Mouse (Mus musculus) kidney, postnatal 0 days (tissue): ENCODE measurements around the gene Cfap58. TPM values are rescaled to one million over a fixed set of nuclear protein-coding genes. Genes with fewer than 3 reads are reported as not detected.

ENCODE experiments used
- ATAC-seq: fragments of 200-750 bp; cut with Nextera tagmentation; replicated peaks from 2 replicates; pipeline ENCODE4 v1.8.0; 2017; ENCODE audit warnings: low read depth, moderate number of reproducible peaks, moderate TSS enrichment, moderate library complexity; ENCODE audit not compliant: low FRiP score
- DNase-seq: peaks from one replicate; pipeline ENCODE4 v3.0.0-alpha.2; 2016; ENCODE audit warnings: low spot score
- H3K27ac ChIP-seq: fragments of 300-500 bp; sonication (generic); 2 replicates; pipeline ENCODE4 v1.5.1; 2014; ENCODE audit warnings: mild to moderate bottlenecking
- H3K27me3 ChIP-seq: fragments of 300-500 bp; sonication (generic); 2 replicates; pipeline ENCODE4 v1.6.1; 2014; ENCODE audit warnings: low read length, mixed read lengths; ENCODE audit not compliant: insufficient read depth
- H3K36me3 ChIP-seq: fragments of 300-500 bp; sonication (generic); 2 replicates; pipeline ENCODE4 v1.6.1; 2014; ENCODE audit warnings: low read length, mixed read lengths; ENCODE audit not compliant: insufficient read depth
- H3K4me1 ChIP-seq: fragments of 300-500 bp; sonication (generic); replicated peaks from 2 replicates; pipeline ENCODE4 v1.6.1; 2014; ENCODE audit warnings: antibody characterized with exemption, low read length, mixed read lengths; ENCODE audit not compliant: insufficient read depth
- H3K4me2 ChIP-seq: fragments of 300-500 bp; sonication (generic); 2 replicates; pipeline ENCODE4 v1.6.1; 2014; ENCODE audit warnings: mild to moderate bottlenecking, low read length, moderate library complexity, mixed read lengths
- H3K4me3 ChIP-seq: fragments of 300-500 bp; sonication (generic); replicated peaks from 2 replicates; pipeline ENCODE4 v1.5.1; 2014; ENCODE audit warnings: low read depth, low read length
- H3K9ac ChIP-seq: fragments of 300-500 bp; sonication (generic); 2 replicates; pipeline ENCODE4 v1.6.1; 2014; ENCODE audit warnings: low read depth, low read length
- H3K9me3 ChIP-seq: fragments of 300-500 bp; sonication (generic); replicated peaks from 2 replicates; pipeline ENCODE4 v1.6.1; 2016; ENCODE audit warnings: low read length, inconsistent platforms, mixed read lengths
- CTCF ChIP-seq: IDR thresholded peaks from 2 replicates; pipeline ENCODE4 v1.5.1; 2016; ENCODE audit warnings: antibody characterized with exemption, low read depth, mild to moderate bottlenecking, moderate library complexity
- WGBS: fragments of 180-500 bp; shearing (Covaris S2); extraction: QIAGEN DNeasy Blood & Tissue Kit; methylation state at CpG from one replicate; pipeline ENCODE4 v1.1.7; 2014; 5-methylcytosine and 5-hydroxymethylcytosine counted together
- polyA plus RNA-seq: library from polyadenylated mRNA; unstranded; fragments of >200 nt; fragmentation: Nextera tagmentation; extraction: Ambion mirVana; gene quantifications from 2 replicates; pipeline ENCODE4 v1.2.1, GENCODE M21; 2015

Gene Cfap58
- polyA plus RNA-seq, 1 experiment from 2014 or later, result not detected

DNA sequence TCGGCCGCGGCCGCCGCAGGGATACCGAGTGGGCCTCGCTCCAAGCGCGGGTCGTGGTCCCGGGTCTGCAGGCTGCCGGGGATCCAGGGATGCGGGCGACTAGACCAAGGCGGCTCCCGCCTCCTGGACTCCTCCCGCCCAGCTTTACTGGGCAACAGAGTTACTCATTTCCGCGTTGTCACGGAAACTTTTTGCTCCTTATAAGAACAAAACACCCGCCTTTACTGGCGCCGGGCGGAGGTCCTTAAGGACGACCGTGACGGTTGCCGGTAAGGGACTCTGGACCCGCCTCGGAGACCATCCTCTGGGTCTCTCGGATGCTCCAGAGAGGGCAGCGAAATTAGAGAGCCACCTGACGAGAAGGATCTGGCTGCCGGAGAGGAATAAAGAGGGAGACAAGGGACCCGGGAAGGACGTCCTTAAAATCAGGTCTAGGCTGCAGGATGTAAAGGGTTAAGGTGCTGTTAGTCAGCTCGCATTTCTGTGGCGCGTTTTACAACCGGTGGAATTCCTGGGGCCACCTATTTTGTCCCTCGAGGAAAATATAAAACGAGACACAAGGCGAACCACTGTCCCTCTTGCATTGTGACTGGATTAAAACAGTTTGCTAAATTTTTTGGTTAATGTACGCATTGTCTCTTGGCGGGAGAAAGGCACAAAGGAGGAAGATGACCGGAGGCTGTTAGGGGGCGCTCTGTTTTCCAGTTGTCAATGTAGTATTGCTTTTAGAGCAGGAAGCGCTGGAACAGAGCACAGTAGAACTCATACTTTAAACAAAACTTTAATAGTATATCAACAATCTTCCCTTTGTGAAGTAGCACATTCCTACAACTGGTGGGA, 18.1 kb upstream of the Cfap58 start, which contains the start of the genes Cfap43 and Itprip:
Gene Cfap43, minus strand, starts transcription at position 162 of the 840 bp plus-strand sequence.
Gene Itprip, minus strand, starts transcription at position 174 of the 840 bp plus-strand sequence.
- Histone ChIP-seq H3K4me1 (no peaks in the 10 kb centered on the region), H3K4me2 (peak within 1 kb of the TSS; percentile 83), H3K36me3 (no peaks in the 10 kb centered on the region), H3K9ac (peak within 1 kb of the TSS; percentile 81), H3K4me3 (peak within 1 kb of the TSS; percentile 84), H3K9me3 (no peaks in the 10 kb centered on the region), H3K27ac (peak within 1 kb of the TSS; percentile 96), H3K27me3 (no peaks in the 10 kb centered on the region)
- ATAC-seq, result peak; percentile 78
- DNase-seq, result peak; percentile 96
- peak; percentile 65 for TF ChIP-seq CTCF
- under 1% methylated on average over 48 of the region's 48 CpGs for WGBS

DNA sequence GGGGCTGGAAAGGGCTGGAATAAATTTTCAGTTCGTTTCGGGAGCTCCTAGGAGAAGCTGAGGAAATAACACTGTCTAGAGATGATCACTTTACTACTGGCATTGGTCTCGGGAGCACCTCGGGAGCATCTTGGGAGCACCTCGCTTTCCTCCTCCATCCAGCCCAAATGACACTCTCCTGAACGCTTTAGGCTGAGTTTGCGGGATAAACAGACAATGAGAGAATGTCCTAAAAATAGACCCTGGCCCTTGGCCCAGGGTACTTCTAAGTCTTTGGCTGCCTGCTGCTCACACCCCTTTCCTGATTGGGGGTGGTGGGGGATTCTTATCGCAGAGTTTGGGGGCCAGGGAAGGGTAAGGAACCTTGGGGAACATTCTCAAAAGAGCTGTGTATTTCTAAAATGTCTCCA, 17.5 kb upstream of the Cfap58 start:
- WGBS, result 3% methylated on average over 8 of the region's 8 CpGs
- TF ChIP-seq CTCF, result no peak
- DNase-seq, result no peak
- H3K36me3 ChIP-seq, result no peaks in the 10 kb centered on the region
- H3K9ac ChIP-seq, result peak overlapping the region; percentile 81
- H3K4me1 ChIP-seq, result no peaks in the 10 kb centered on the region
- peak overlapping the region; percentile 96 for H3K27ac ChIP-seq
- H3K4me3 ChIP-seq, result peak overlapping the region; percentile 84
- no peaks in the 10 kb centered on the region for H3K9me3 ChIP-seq
- H3K27me3 ChIP-seq, result no peaks in the 10 kb centered on the region
- peak overlapping the region; percentile 83 for H3K4me2 ChIP-seq
- no peak for ATAC-seq

DNA sequence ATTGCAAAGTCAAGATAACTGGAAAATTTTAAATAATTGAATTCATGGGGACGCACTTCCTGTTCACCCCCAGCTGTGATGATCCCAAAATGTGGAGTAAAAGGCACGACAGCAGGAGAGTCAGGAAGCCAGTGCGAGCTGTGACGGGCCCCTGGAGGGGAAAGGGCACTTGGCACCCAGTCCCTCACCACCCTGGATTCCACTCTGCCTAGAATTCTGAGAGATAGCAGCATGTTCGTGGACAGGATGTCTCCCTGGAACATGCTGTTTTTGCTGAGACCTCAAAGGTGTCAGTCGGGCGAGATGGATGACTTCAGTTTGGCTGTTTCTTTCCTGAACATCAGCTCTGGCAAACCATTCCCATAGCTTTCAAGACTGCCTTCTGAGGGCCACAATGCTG, 11.7 kb upstream of the Cfap58 start:
- H3K4me2 ChIP-seq, result no peak overlapping the region
- H3K4me3 ChIP-seq, result no peak overlapping the region
- H3K4me1 ChIP-seq, result peaks cover 6% of the 10 kb centered on the region; the same call in 1 of the 2 replicates
- ATAC-seq (no peak), DNase-seq (peak; percentile 36)
- H3K27ac ChIP-seq, result 0 out of 2 replicates have a peak overlapping the region, but pooled peaks have one; percentile 22
- H3K27me3 ChIP-seq, result no peaks in the 10 kb centered on the region
- no peak for TF ChIP-seq CTCF
- H3K36me3 ChIP-seq, result no peaks in the 10 kb centered on the region
- no peaks in the 10 kb centered on the region for H3K9me3 ChIP-seq
- no peak overlapping the region for H3K9ac ChIP-seq
- WGBS, result 62% methylated on average over 7 of the region's 7 CpGs

DNA sequence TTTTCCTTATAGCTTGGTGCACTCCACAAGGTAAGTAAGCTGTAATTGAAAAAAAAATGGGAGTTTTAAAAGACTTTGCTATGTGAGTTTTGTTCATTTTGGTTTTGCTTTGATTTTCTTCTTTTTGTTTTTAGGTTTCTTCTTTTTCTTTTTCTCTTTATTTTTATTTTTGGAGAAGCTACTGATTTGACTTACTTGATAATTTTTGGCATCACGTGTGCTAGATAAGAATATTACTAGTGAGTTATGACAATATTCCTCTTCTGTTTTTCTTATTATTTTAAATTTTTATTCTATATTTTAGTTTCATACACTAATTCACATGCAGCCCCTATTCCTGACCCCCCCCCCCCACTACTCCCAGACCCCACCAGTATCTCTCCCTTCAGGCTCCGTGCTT, 10.4 kb upstream of the Cfap58 start:
- no peaks in the 10 kb centered on the region for H3K36me3 ChIP-seq
- ATAC-seq, result no peak
- H3K4me1 ChIP-seq, result peaks cover 6% of the 10 kb centered on the region; the same call in 1 of the 2 replicates
- no peak overlapping the region for H3K9ac ChIP-seq
- H3K27ac ChIP-seq, result no peak overlapping the region
- no peak overlapping the region for H3K4me2 ChIP-seq
- TF ChIP-seq CTCF, result no peak
- no peak overlapping the region for H3K4me3 ChIP-seq
- H3K9me3 ChIP-seq, result no peaks in the 10 kb centered on the region
- WGBS, result 86% methylated on average over 2 of the region's 2 CpGs
- no peak for DNase-seq
- H3K27me3 ChIP-seq, result no peaks in the 10 kb centered on the region

DNA sequence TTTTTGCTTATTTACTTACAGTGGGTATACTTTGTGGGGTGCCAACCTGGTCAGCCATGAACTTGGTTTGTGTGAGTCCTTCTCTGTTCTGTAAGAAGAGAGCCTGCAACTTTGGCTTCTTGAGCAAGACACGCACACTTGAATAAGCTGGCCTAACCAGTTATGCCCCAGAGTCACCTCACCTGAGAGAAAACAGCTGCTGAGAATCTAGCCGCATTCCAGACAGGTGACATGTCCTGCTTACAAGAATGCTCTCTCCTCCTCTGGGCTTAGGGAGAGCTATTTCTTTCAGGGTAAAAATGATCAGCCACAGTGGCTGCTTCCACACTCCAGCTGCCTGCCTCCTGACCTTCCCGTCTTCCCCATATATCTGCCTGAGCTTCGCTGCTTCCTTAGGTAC, 8.4 kb upstream of the Cfap58 start:
- Histone ChIP-seq H3K9ac (no peak overlapping the region), H3K9me3 (no peaks in the 10 kb centered on the region), H3K36me3 (no peaks in the 10 kb centered on the region), H3K4me3 (no peak overlapping the region), H3K4me2 (no peak overlapping the region), H3K4me1 (peaks cover 6% of the 10 kb centered on the region; the same call in 1 of the 2 replicates), H3K27ac (no peak overlapping the region), H3K27me3 (no peaks in the 10 kb centered on the region)
- no peak for TF ChIP-seq CTCF
- ATAC-seq, result no peak
- DNase-seq, result peak; percentile 22
- WGBS, result 51% methylated on average over 4 of the region's 4 CpGs

DNA sequence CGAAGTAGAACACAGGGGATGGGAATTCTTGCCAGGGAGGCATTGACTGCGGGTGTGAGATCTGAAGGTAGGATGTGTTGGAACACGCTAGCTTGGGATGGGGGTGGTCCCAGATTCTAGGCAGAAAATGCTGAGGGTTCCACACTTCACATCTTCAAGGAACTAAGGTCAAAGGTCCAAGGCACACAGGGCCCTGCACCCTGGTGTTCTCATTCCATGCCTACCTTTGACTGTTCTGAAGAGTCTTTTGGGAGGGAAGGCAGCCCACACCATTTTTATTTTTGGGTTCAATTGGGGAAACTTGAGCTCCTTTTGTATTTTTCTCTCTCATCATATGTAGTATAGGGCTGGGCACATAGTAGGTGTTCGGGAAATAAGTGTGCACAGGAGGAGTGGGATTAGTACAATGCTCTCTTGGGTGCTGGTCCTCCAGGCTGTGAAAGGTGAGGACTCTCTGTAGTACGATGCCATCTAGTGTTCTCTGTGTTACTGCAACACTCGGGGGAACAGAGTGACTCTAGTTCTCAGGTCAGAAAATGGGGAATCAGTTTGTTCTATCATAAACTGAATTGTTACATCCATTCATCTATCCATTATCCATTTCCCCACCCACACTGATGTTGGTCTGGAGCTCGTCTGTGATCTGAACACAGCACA, 5.4 kb upstream of the Cfap58 start:
- WGBS, result 41% methylated on average over 7 of the region's 7 CpGs
- TF ChIP-seq CTCF, result peak; percentile 94
- Histone ChIP-seq H3K9ac (no peak overlapping the region), H3K36me3 (no peaks in the 10 kb centered on the region), H3K4me2 (no peak overlapping the region), H3K27ac (no peak overlapping the region), H3K4me3 (no peak overlapping the region), H3K9me3 (no peaks in the 10 kb centered on the region), H3K4me1 (peaks cover 6% of the 10 kb centered on the region; the same call in 1 of the 2 replicates), H3K27me3 (no peaks in the 10 kb centered on the region)
- ATAC-seq (peak; percentile 64), DNase-seq (peak; percentile 91)
